Mouse (Mus musculus) thymus, adult 2 months (tissue): ENCODE measurements around the gene Adgrl1.

Source experiments
- CTCF ChIP-seq: fragments of 200-500 bp; IDR thresholded peaks from 2 replicates; pipeline ENCODE4 v1.5.1; 2012; ENCODE audit warnings: mild to moderate bottlenecking, control low read depth, low read length, moderate library complexity, borderline replicate concordance; ENCODE audit not compliant: control insufficient read depth, poor library complexity, insufficient read depth; ENCODE audit errors: extremely low read depth
- POLR2A ChIP-seq: fragments of 200-500 bp; IDR thresholded peaks from 2 replicates; pipeline ENCODE4 v1.6.1; 2012; ENCODE audit warnings: mild to moderate bottlenecking, low read length, control low read depth, moderate library complexity; ENCODE audit not compliant: control insufficient read depth, poor library complexity, insufficient read depth; ENCODE audit errors: extremely low read depth

- TF ChIP-seq CTCF (no peak), POLR2A (no peak)
Measured at GRCm38 (mm10) chr8:83917566-83917965, 17.7 kb downstream of the Adgrl1 start.
